Mouse (Mus musculus) T-cell, adult 2 months (primary cell): Measurements from ENCODE around the gene Sec14l2.
A peak's percentile ranks its signal among the peaks of the same experiment; 100 is the strongest.

Source experiments
- DNase-seq: peaks from one replicate; pipeline ENCODE4 v3.0.0; 2022; ENCODE audit warnings: low spot score

Sec14l2 gene

DNA sequence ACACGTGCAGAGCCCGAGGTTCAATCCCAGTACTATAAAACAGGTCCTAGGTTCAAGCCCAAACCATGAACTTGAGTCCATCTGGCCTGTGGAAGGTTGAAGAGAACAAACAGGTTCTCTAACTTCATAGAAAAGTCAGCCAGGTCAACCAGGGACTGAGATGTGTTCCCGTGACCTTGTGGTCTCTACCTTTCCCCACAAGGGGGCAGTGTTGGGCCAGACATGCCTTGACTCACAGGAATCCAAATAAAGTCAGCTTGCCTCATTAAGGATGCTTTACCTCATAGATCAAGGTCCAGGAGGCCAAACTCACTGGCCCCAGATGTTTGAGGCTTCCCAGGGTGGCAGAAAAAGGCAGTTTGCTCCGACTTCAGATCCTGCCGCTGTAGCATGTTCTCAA, 69.6 kb downstream of the Sec14l2 start:
- peak; percentile 46 for DNase-seq

DNA sequence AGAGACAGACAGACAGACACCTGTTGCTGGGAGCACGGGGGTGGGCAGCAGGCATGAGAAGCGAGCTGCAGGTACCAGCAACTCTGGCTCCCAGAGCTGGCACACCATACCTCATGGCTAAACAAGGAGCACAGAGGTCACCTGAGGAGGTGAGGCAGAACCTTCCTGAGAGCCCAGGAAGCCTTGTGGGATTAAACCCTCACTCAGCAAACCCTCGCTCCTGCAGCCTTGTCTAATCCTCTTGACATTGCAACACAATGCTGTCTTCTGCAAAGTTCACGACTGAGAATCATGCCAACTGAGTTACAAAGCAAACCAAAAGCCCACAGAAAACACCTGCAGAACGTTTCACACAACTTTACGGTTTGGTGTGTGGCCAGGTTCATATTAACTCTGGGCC, 74.8 kb downstream of the Sec14l2 start:
- DNase-seq = no peak

GRCm38 (mm10) chr11:4047766-4048165, 75.4 kb downstream of the Sec14l2 start:
- no peak for DNase-seq
